Mouse (Mus musculus) G1E (cell line): ENCODE measurements at regions not wholly inside any gene's neighbourhood (a gene's known extent, or its start where the extent isn't known, plus 50 kb on each side); places are given as distances from the start of the nearest gene placed in this dataset.

Experiments used
- CTCF ChIP-seq: IDR thresholded peaks from 2 replicates; pipeline ENCODE4 v1.5.1; 2012; ENCODE audit warnings: low read depth, low read length, inconsistent platforms, mixed read lengths
- GATA1 ChIP-seq: IDR thresholded peaks from 2 replicates; pipeline ENCODE4 v1.6.1; 2012; ENCODE audit warnings: borderline replicate concordance, low read length, inconsistent platforms, mixed read lengths
- GATA2 ChIP-seq: IDR thresholded peaks from 2 replicates; pipeline ENCODE4 v1.6.1; 2012; ENCODE audit warnings: low read depth, low read length, inconsistent platforms, borderline replicate concordance
- TAL1 ChIP-seq: conservative IDR thresholded peaks from 2 replicates; pipeline ENCODE4 v1.6.1; 2012; ENCODE audit warnings: low read depth, low read length, inconsistent platforms, mixed read lengths

GRCm38 (mm10) chr10:96755674-96756073, 138.9 kb downstream of the Btg1 start:
- TF ChIP-seq CTCF (no peak), GATA1 (no peak), TAL1 (no peak), GATA2 (no peak)
